Mouse (Mus musculus): ENCODE results near the gene Zfp953.
"Not testable (repeated sequence)": the region's sequence is repeated elsewhere in the genome, so short reads cannot be mapped to it uniquely, and the experiment has no call there.

The Zfp953 gene

DNA sequence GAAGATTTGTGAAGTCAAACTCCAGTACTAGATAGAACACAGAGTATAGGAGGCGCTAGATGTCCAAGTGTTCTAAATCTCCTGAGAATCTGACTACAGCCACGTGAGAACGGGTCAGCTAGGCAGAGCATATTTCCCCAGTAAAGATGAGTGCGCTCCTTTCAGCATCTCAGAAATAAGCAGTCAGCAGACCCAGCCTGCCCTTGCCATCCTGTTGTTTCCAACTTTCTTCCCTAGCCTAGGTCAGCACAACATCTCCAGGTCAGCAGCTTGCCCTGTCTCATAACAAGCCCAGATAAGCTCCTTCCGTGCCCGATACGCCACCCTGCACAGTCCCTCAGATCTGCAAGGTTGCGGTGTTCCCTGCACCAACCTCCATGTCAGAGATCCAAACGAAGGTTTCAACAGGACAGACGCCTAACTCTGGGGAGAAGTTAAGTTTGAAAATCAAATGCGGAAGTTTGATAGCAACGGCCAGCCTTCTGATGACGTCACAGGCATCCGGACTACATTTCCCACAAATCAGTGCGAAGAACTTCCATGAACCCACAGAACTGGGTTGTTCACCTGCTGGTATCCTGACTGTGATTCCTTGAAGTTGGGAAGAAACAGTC, at the start of gene Zfp953, which contains the start of gene Gm28044:
Gene Zfp953 (minus strand): TSS at position 475 of the 614 bp plus-strand sequence.
Gene Gm28044 (minus strand): TSS at position 406 of the 614 bp plus-strand sequence.
- DNase-seq (ENCODE audit: low read depth, low spot score), result peak; percentile 85

GRCm38 (mm10) chr13:67399183-67399903, 38.9 kb upstream of the Zfp953 start, which contains the start of gene Zfp429:
Zfp429 (minus strand) TSS chr13:67399819.
- DNase-seq (ENCODE audit: low read depth, low spot score), result peak; percentile 40

GRCm38 (mm10) chr13:67376255-67376654, 15.8 kb upstream of the Zfp953 start:
- DNase-seq (ENCODE audit: low read depth, low spot score), result not testable (repeated sequence)

DNA sequence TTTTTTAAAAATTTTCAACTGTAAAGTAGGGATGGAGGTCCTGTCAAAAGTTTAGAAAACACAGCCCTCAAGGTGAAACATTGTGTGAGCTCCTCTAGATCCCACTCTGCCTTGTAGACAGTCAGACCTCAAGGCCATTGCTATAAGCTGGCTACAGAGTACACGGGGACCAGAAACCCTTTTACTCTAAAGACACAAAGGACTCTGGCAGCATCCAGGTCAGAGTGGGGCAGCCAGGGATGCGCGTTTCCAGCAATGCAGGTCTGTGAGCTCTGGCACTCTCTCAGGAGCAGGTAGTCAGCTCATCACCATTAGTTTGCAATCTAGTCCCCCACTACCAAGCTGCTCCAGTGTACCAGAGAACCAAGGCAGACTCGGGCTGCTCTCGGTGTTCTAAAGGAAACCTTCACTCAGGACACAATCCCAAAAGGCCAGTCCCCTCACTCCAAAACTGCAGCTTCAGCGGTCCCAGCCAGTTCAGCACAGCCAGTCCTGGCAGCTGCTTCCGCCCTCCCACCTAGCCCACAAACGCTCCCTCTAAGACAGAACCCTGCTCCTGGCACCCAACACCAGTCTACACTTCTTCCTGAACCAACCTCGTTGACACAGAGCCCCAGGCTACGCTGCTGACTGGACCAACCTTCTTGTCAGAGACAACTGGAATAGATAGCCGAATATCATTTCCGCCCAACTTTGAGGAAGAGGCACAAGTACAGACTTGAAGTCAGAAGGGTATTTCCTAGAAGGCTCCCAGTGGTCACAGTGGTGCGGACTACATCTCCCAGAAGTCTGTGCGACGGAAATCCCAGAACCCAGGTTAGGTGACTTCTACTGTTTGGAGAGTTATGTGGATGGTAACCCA, 14.9 kb upstream of the Zfp953 start, which contains the start of the genes Gm28041 and Zfp456:
Gene Gm28041 (minus strand): TSS at position 684 of the 862 bp plus-strand sequence.
Gene Zfp456 (minus strand): TSS at position 761 of the 862 bp plus-strand sequence.
- peak; percentile 66 for DNase-seq (ENCODE audit: low read depth, low spot score)

DNA sequence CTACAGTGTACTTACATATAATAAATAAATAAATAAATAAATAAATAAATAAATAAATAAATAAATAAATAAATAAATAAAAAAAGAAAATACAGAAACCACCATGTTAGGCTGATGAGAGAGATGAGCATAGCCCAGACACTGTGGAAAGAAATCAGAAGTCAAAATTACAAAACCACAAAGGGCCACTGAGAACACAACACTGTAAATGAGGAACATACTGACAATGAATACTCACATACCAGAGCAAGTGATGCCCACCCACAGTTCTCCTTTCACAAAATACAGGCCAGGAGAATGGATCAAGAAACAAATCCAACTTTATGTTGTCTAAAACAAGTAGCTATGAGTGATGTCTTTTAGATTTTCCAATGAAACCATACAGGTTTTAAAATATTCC, 8.6 kb downstream of the Zfp953 start:
- no peak for DNase-seq (ENCODE audit: low read depth, low spot score)

GRCm38 (mm10) chr13:67343422-67343821, 17.0 kb downstream of the Zfp953 start:
- no peak for DNase-seq (ENCODE audit: low read depth, low spot score)

DNA sequence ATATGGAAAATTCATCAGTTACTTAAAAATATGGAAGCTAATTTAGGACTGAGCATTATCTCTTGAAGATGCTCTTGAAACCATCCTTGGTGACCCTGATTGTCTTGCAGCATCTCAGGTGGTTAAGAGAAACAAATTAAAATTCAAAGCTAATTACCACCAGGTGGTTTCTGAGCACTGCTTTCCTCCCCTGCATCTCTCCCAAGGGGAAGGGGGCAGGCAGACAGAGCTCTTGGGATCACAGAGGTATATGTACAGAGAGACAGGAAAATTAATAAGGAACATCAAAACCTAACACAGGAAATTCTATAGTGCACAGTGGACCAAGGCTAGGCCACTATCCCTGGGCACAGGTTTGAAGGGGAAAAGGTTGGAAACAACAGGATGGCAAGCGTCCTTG, 27.5 kb downstream of the Zfp953 start:
- no peak for DNase-seq (ENCODE audit: low read depth, low spot score)

GRCm38 (mm10) chr13:67332019-67332724, 28.2 kb downstream of the Zfp953 start, which contains the start of gene Zfp595:
Zfp595 (minus strand) TSS chr13:67332570.
- DNase-seq (ENCODE audit: low read depth, low spot score), result peak; percentile 88

DNA sequence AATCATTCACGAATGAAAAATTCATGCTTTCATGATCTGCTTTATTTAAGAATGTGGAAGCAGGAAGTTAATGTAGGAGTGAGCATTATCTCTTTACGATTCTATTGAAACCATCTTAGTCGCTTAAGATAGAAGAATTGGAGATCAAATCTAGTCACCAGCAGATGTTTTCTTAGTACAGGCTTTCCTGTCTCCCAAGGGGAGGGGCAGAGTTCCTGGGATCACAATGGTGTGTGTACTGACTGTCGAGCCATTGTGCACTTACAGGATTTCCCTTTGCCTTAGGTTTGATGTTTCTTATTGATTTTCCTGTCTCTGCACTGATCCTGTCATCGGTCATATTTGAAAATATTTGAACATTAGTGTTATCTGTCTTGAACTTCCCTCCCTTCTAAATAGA, 53.7 kb downstream of the Zfp953 start:
- DNase-seq (ENCODE audit: low read depth, low spot score), result no peak

- peak; percentile 90 for DNase-seq (ENCODE audit: low read depth, low spot score)
Measured at GRCm38 (mm10) chr13:67305822-67306672, 54.4 kb downstream of the Zfp953 start, which contains the start of gene Zfp457. Zfp457 (minus strand) TSS chr13:67306485.
